Mouse (Mus musculus): ENCODE results near the gene Manbal.

- TF ChIP-seq POLR2A (IDR thresholded peaks at IDR 0.05; ENCODE audit: extremely low read depth, insufficient read depth, low read length) (no peak), CTCF (IDR thresholded peaks at IDR 0.05; ENCODE audit: extremely low read depth, insufficient read depth, low read length) (no peak)
Observed at GRCm38 (mm10) chr2:157392331-157392730, 24.9 kb downstream of the Manbal start.
